Mouse (Mus musculus) neural tube, embryonic 11.5 days (tissue): ENCODE measurements around the gene Ndufaf8. TPM values are rescaled to one million over a fixed set of nuclear protein-coding genes. Genes with fewer than 3 reads are reported as not detected.

Source experiments
- ATAC-seq: fragments of 200-750 bp; cut with Nextera tagmentation; 2 replicates; pipeline ENCODE4 v1.8.0; 2017; ENCODE audit warnings: moderate number of reproducible peaks, mild to moderate bottlenecking, moderate TSS enrichment, moderate library complexity; ENCODE audit not compliant: insufficient read depth, low FRiP score, low TSS enrichment
- DNase-seq: peaks from one replicate; pipeline ENCODE4 v3.0.0-alpha.2; 2015; ENCODE audit warnings: low spot score
- H3K27ac ChIP-seq: fragments of 300-500 bp; sonication (generic); 2 replicates; pipeline ENCODE4 v1.5.1; 2014; ENCODE audit warnings: low read depth, mild to moderate bottlenecking, low read length
- H3K27me3 ChIP-seq: fragments of 300-500 bp; sonication (generic); 2 replicates; pipeline ENCODE4 v1.6.1; 2014; ENCODE audit warnings: mild to moderate bottlenecking, low read length, mixed read lengths; ENCODE audit not compliant: control insufficient read depth, insufficient read depth
- H3K36me3 ChIP-seq: fragments of 300-500 bp; sonication (generic); 2 replicates; pipeline ENCODE4 v1.6.1; 2014; ENCODE audit warnings: mild to moderate bottlenecking, low read length, moderate library complexity, mixed read lengths; ENCODE audit not compliant: control insufficient read depth, insufficient read depth
- H3K4me1 ChIP-seq: fragments of 300-500 bp; sonication (generic); 2 replicates; pipeline ENCODE4 v1.6.1; 2014; ENCODE audit warnings: low read length, mixed read lengths; ENCODE audit not compliant: control insufficient read depth, insufficient read depth
- H3K4me2 ChIP-seq: fragments of 300-500 bp; sonication (generic); 2 replicates; pipeline ENCODE4 v1.6.1; 2014; ENCODE audit warnings: low read depth, mild to moderate bottlenecking, moderate library complexity
- H3K4me3 ChIP-seq: fragments of 300-500 bp; sonication (generic); 2 replicates; pipeline ENCODE4 v1.5.1; 2014; ENCODE audit warnings: low read depth, low read length
- H3K9ac ChIP-seq: fragments of 300-500 bp; sonication (generic); 2 replicates; pipeline ENCODE4 v1.6.1; 2014; ENCODE audit warnings: mild to moderate bottlenecking, low read length
- H3K9me3 ChIP-seq: fragments of 300-500 bp; sonication (generic); 2 replicates; pipeline ENCODE4 v1.6.1; 2016; ENCODE audit warnings: low read length; ENCODE audit not compliant: control insufficient read depth
- WGBS: fragments of 180-500 bp; shearing (Covaris S2); extraction: QIAGEN DNeasy Blood & Tissue Kit; methylation state at CpG from one replicate; pipeline ENCODE4 v1.1.7; 2014; 5-methylcytosine and 5-hydroxymethylcytosine counted together
- polyA plus RNA-seq: library from polyadenylated mRNA; unstranded; fragments of >200 nt; fragmentation: Nextera tagmentation; extraction: Ambion mirVana; gene quantifications from 2 replicates; pipeline ENCODE4 v1.2.1, GENCODE M21; 2014

Ndufaf8 gene
- polyA plus RNA-seq, 1 experiment from 2014 or later, result 65.7 TPM

GRCm38 (mm10) chr11:120072986-120073647, 25.6 kb upstream of the Ndufaf8 start:
- H3K4me2 ChIP-seq, result no peak overlapping the region
- no peak overlapping the region for H3K27ac ChIP-seq
- H3K9me3 ChIP-seq, result no peaks in the 10 kb centered on the region
- no peaks in the 10 kb centered on the region for H3K27me3 ChIP-seq
- peaks cover 11% of the 10 kb centered on the region; the same call in 1 of the 2 replicates for H3K4me1 ChIP-seq
- peaks cover 21% of the 10 kb centered on the region for H3K36me3 ChIP-seq
- DNase-seq (no peak), ATAC-seq (no peak)
- H3K4me3 ChIP-seq, result no peak overlapping the region
- 93% methylated on average over 9 of the region's 9 CpGs for WGBS
- no peak overlapping the region for H3K9ac ChIP-seq

- Histone ChIP-seq H3K9ac (peak overlapping the region; percentile 4; the same call in 1 of the 2 replicates), H3K4me2 (no peak overlapping the region), H3K27me3 (no peaks in the 10 kb centered on the region), H3K9me3 (no peaks in the 10 kb centered on the region), H3K36me3 (peaks cover 25% of the 10 kb centered on the region), H3K27ac (no peak overlapping the region), H3K4me3 (no peak overlapping the region), H3K4me1 (no peaks in the 10 kb centered on the region)
- WGBS, result 75% methylated on average over 3 of the region's 3 CpGs
- no peak for ATAC-seq
- DNase-seq, result peak; percentile 7
These were observed 22.5 kb upstream of the Ndufaf8 start for GRCm38 (mm10) chr11:120076191-120076590.

GRCm38 (mm10) chr11:120080282-120080681, 18.4 kb upstream of the Ndufaf8 start:
- no peaks in the 10 kb centered on the region for H3K27me3 ChIP-seq
- H3K9me3 ChIP-seq, result no peaks in the 10 kb centered on the region
- H3K36me3 ChIP-seq, result peaks cover 17% of the 10 kb centered on the region
- no peak for DNase-seq
- no peak overlapping the region for H3K27ac ChIP-seq
- peaks cover 6% of the 10 kb centered on the region for H3K4me1 ChIP-seq
- H3K9ac ChIP-seq, result no peak overlapping the region
- H3K4me2 ChIP-seq, result no peak overlapping the region
- no peak overlapping the region for H3K4me3 ChIP-seq
- no peak for ATAC-seq
- WGBS, result 87% methylated on average over 6 of the region's 6 CpGs

DNA sequence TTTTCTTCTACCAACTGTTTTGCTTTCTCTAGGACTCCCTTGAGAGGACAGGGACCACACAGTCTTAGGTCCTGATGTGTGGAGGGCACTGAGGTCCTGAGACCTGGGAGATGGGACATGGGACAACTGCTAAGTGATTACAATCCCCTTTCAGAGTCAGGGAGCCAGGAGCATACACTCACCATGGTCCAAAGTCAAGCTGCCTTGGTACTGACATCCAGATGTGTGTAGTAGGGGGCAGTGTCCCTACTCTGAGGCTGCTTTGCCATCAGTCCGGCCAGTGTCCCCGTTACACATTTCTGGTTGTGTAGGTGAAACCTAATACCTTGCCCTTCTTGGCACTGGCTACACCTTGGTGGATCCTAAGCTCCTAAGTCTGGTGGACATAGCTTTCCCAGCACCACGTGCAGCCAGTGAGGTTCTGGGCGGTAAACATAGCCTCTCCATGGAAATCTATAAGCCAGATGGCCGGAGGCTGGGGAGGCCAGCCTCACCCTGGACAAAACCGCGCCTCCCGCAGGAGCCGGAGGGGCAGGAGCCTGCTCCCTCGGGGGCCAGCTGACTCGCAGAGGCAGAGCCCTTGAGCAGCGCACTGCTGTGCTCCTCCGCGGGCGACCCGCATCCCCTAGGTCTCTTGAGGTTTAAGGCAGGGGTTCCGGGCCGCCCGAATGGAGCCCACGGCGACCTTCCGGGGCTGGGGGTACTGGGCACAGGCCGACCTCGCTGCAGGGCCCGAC, 12.7 kb upstream of the Ndufaf8 start:
- peak; percentile 45 for DNase-seq
- Histone ChIP-seq H3K4me3 (peak overlapping the region; percentile 98), H3K4me1 (peaks cover 14% of the 10 kb centered on the region), H3K4me2 (peak overlapping the region; percentile 97), H3K9me3 (no peaks in the 10 kb centered on the region), H3K9ac (peak overlapping the region; percentile 94), H3K36me3 (no peaks in the 10 kb centered on the region; the same call in 1 of the 2 replicates), H3K27me3 (no peaks in the 10 kb centered on the region), H3K27ac (peak overlapping the region; percentile 87)
- peak; percentile 17; the same call in 1 of the 2 replicates for ATAC-seq
- under 1% methylated on average over 23 of the region's 25 CpGs for WGBS

GRCm38 (mm10) chr11:120086702-120087152, 12.0 kb upstream of the Ndufaf8 start, which contains the start of gene Cep131:
Gene Cep131, minus strand, starts transcription at chr11:120086827.
- peaks cover 14% of the 10 kb centered on the region for H3K4me1 ChIP-seq
- ATAC-seq, result peak; percentile 98
- H3K36me3 ChIP-seq, result peaks cover 1% of the 10 kb centered on the region
- DNase-seq, result peak; percentile 97
- peak within 1 kb of the TSS; percentile 98 for H3K4me3 ChIP-seq
- H3K27ac ChIP-seq, result peak within 1 kb of the TSS; percentile 87
- H3K9ac ChIP-seq, result peak within 1 kb of the TSS; percentile 94
- under 1% methylated on average over 39 of the region's 42 CpGs for whole genome bisulfite sequencing
- no peaks in the 10 kb centered on the region for H3K9me3 ChIP-seq
- peak within 1 kb of the TSS; percentile 97 for H3K4me2 ChIP-seq
- no peaks in the 10 kb centered on the region for H3K27me3 ChIP-seq

DNA sequence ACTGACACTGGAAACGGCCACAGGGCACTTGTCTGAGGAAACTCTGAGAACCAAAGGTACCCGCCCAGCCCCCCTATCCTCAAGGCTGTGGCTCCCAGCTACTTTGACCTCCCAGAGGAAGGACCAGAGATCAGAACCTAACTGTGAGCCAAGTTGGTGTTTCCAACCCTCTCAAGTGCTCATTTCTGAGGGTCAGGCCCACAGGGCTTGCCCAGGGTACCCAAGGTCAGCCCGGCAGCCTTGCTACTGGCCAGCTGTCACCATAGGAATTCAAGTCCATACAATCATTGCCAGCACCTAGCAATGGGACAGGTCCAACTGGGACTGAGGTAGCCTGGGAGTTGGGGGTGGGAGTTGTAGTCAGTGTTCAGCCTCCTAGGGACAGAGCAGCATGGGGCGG, 8.1 kb upstream of the Ndufaf8 start:
- WGBS, result 93% methylated on average over 4 of the region's 4 CpGs
- Histone ChIP-seq H3K27me3 (no peaks in the 10 kb centered on the region), H3K36me3 (peaks cover 9% of the 10 kb centered on the region)

DNA sequence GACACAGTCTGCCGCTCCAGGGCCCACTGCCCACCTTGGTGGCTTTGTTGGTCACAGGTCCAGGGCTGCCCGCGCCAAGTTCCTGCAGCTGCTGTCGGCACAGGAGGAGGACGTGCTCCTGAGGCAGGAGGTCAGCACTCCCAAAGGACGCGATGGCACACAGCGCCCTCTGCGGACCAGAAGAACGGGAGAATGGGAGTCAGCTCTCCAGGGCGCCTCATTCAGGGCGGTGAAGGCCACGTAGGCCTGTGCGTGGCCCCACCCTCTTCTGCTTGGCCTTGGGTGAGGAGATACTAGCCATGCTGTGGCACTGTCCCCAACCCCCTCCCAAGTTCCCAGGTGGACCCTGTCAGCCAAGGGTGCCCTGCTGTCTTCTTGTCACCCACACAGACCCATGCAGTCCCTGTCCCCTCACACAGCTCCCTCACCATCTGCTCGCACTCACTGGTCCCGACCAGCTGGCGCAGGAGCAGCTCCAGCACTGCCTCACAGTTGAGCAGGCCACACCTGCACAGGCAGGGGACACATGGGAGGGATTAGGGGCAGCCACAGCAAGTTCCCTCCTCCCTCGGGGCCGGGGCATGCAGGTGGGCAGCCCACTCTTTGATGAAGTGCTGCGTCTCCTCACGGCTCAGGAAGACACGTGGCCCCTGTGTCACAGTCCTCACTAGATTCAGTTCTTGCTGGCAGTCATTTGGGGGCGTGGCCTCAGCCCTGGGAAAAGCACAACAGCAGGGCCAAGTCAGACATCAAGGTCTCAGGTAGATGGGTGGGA, 5.7 kb upstream of the Ndufaf8 start:
- Histone ChIP-seq H3K36me3 (peaks cover 9% of the 10 kb centered on the region), H3K9ac (no peak overlapping the region), H3K27ac (no peak overlapping the region), H3K9me3 (no peaks in the 10 kb centered on the region), H3K4me1 (peaks cover 5% of the 10 kb centered on the region), H3K4me3 (no peak overlapping the region), H3K27me3 (no peaks in the 10 kb centered on the region), H3K4me2 (no peak overlapping the region)
- no peak for DNase-seq
- 80% methylated on average over 23 of the region's 23 CpGs for WGBS
- ATAC-seq, result no peak

More for the DNA sequence above, 8.1 kb upstream of the Ndufaf8 start:
- DNase-seq (no peak), ATAC-seq (no peak)
- Histone ChIP-seq H3K4me2 (no peak overlapping the region), H3K27ac (no peak overlapping the region), H3K9me3 (no peaks in the 10 kb centered on the region), H3K4me1 (peaks cover 4% of the 10 kb centered on the region), H3K9ac (no peak overlapping the region), H3K4me3 (no peak overlapping the region)

GRCm38 (mm10) chr11:120101036-120101435, 2.3 kb downstream of the Ndufaf8 start:
- Histone ChIP-seq H3K9me3 (no peaks in the 10 kb centered on the region), H3K4me2 (no peak overlapping the region), H3K4me3 (no peak overlapping the region), H3K4me1 (peaks cover 10% of the 10 kb centered on the region), H3K36me3 (peaks cover 5% of the 10 kb centered on the region), H3K27me3 (no peaks in the 10 kb centered on the region), H3K27ac (no peak overlapping the region), H3K9ac (no peak overlapping the region)
- DNase-seq (peak; percentile 73), ATAC-seq (no peak)
- 10% methylated on average over 3 of the region's 3 CpGs for WGBS
